Mouse (Mus musculus): ENCODE measurements around the gene Unc13b.

Gene Unc13b

DNA sequence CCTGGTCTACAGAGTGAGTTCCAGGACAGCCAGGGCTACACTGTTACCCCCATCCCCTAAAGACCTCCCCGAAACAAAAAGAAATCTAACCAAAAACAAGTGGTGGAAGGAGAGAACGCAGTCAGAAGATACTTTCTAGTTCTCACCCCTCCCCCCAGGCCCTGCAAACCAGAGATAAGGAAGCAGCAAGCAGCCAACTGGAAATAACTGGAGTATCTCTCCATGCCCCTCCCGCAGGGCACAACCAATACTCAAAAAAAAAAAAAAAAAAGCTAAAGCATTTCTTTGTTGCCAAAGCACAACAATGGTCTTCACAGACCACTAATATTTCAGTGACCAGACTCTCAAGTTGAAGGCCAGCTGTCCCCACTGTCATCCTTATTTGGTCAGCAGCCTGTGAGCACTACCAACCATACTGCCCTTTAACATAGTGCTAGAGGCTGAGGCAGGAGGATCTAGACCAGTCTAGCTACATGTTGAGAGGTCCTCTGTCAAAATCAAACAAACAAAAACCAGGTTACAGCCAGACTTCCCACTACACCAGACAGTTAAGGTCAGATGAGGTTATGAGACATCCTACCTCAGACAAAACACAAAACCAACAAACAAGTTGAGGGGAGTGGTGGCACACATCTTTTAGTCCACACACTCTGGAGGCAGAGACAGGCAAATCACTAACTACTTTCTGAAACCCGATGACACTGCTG, 20.7 kb upstream of the Unc13b start:
- DNase-seq (ENCODE audit: low read depth, low spot score): no peak

DNA sequence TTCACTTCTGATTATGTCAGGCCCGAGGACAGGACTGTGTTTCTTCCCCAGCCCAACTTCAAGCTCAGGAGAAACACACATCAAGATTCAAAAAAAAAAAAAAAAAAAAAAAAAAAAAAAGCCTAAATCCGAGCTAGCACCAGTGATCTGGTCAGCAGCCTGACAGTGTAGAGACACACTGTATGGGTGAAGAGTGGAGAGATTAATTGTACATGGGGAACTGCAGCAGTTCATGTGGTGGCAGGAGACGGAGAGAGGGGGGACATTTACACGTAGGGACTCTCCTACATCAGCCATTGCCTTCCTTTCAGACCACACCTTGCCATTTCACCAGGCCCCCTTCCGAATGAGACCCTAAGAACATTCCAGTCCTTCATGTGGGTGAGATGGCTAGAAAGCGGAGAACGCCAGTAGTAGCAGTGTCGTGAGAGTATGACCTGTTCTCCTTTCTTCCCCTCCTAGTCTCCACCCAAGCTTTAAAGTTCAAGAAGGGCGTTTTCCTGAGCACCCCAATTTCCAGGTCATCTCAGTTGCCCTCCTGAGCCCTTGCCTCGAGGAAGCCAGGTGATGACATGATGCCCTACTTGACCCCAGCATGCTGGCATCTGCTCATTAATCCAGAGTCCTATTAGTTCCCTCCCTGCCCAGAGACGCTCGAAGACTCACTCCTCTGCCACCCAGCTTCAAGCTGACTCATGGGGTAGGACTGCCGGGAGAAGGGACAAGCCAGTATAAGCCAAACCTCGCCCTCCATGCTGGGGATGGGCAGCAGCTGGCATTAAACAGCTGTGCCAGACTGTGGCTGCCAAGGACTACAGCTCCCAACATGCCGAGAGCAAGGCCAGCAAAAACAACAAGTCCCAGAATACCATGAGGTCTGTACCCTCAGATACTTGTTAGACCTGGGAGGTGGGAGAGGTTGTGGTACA, 19.9 kb upstream of the Unc13b start:
- peak; percentile 87 for DNase-seq (ENCODE audit: low read depth, low spot score)

DNA sequence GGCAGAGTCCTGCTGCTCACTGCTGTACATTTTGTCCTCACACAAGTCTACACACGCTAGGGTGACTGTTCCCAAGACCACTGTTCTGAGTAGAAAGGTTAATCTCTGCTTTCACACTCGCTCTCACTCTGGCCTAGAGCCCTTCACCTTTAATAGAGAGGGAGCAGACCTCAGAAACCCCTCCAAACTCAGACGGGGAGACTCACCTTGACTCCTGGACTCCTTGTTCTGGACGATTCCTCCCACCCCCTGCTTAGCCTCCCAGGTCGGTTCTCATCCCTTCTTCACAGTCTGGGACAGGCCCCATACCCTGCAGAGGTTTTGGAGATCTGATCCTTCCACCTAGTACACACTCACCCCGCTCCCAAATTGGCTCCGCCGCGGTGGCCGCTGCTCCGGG, 19.1 kb upstream of the Unc13b start:
- DNase-seq (ENCODE audit: low read depth, low spot score): no peak

DNA sequence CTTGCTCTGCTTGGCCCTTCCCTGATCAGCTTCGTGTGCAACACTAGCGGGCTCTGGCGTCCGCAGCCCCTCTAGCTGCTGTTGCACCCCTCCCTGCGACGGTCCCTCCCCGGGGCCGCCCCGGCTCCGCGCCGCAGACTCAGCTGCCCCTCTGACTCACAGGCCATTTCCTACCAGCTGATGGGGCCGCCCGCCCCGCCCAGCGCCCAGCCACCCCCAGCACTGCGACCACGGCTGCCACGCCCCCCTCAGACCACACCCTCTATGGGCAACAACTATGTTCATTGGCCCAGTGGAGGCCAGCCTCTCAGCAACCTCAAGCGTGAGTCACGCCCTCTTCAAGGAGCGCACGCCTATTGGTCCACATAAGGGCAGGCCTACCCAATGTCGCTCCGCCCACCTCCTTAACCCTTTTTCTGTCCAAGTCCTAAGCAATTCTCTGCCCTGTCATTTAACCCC, 18.6 kb upstream of the Unc13b start:
- peak; percentile 99 for DNase-seq (ENCODE audit: low read depth, low spot score)

DNA sequence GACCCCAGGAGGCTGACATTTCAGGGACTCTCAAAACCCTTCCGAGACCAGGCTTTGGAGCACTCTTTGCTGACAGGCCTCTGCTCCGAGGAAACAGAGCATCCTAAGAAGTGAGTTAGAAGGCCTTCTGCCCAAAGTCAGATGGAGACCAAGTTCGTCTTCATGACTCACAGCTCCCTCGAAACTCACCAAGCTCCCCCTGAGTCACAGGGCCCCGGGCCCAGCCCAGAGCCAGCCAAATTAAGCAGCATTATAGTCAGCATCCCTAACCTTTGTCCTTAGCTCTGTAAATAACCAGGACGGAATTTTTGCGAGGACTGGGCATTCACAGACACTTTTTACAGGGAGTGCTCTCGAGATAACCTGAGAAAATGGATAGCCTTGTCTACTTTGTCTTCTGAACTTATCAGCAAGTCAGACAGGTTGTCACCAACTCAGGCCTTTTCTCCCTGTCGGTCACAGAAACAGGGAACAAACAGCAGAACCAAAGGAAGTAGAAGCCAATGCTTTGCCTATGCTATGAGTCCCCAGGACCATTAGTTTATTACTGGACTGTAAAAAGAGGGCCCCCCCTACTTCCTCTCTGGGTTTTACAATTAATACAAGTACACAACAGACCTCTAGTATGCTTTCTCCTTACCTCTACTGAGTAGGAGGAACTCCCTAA, 17.7 kb upstream of the Unc13b start:
- DNase-seq (ENCODE audit: low read depth, low spot score): peak; percentile 48

DNA sequence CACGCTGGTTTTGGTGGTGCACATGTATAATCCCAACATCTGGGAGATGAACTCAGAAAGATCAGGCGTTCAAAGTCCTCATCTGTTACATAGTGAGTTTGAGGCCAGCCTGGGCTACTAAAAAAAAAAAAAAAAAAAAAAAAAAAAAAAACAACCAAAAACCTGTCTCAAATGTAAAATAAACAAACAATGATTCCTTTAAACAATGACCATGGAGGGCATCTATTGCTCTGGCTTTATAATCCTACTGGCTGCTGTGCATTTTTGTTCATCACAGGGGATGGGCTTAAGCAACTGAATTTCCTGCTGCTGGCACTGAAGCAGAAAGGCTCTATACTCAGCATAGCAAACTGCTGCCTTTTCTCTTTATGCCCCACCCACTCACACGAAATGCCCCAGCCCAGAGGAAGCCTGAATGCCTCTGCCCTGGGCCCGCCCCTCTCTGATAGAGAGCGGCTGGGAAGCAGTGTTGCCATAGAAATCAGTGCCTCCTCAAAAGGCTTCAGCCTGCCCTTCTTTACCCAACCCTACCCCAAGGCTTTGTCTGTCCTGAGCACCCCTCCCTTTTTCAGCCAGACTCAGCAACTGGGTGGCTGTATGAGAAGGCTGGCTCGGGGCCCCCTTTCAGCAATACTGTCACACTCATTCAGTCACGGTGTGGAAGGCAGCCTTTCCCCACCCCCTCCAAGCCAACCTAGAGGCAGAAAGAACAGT, 15.0 kb upstream of the Unc13b start:
- DNase-seq (ENCODE audit: low read depth, low spot score): peak; percentile 75

DNA sequence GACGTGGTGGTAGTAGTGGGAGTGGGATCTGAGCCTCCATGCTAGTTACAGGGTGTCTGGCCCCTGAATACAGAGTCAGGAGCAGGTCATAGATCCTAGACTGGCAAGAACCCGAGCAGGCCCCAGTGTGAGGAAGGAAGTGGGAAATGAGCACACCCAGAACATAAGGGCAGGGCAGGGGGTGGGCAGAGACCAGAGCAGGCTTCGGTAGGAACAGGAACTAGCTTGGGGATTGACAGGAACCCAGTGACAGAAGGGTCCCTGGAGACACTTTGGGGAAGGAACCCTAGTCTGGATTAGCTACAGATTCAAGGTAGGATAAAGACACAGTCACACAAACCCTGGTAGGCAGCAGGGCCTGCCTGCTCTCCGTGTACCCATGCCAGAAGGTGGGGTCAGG, 14.1 kb upstream of the Unc13b start:
- DNase-seq (ENCODE audit: low read depth, low spot score): no peak

DNA sequence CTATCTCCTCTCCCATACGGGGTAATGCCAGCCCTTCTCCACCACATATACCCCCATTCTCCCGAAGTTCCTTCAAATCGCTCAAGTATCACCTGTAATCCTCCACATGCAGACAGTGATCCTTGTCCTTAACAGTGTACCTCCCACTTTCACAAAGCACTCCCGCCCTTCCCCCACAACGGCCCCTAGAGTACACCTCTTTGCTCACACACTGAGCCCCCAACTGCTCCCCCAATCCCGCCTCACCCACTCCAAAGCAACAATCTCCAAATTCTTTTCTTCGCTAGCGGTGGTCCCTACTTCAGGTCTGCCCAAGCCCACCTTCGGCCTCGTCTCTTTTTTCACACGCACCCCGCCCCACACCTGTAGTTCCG, 13.5 kb upstream of the Unc13b start:
- DNase-seq (ENCODE audit: low read depth, low spot score): no peak

DNA sequence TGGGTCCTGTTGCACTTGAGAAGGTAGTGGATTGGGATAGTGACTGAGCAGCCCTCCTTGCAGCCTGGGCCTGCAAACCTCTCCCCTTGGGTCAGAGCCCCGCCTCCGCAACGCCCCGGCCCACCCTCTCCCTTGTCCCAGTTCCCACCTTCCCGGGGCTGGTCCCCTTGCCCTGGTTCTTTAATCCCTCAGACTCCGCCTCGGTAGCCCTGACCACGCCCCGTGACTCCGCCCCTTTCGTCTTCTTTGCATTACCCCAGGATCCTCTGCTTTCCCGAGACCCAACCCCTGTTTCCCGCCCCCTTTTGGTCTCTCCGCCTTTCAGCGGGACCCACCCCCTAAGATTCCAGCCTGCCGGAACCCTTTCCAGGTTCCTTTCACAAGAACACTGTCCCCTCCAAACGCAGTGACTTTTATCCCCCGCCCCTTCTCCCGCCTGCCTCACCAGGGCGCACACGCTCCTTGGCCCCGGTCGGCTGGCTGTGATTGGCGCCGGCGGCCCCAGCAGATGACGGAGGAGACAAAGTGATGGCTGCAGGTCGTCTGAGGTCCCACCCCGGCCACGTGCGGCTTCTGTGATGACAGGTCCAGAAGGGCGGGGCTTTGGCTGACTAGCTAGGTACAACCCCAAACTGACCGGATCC, 13.0 kb upstream of the Unc13b start, which contains the start of gene Fam214b:
Gene Fam214b (minus strand): TSS at position 562 of the 644 bp plus-strand sequence.
- peak; percentile 96 for DNase-seq (ENCODE audit: low read depth, low spot score)

DNA sequence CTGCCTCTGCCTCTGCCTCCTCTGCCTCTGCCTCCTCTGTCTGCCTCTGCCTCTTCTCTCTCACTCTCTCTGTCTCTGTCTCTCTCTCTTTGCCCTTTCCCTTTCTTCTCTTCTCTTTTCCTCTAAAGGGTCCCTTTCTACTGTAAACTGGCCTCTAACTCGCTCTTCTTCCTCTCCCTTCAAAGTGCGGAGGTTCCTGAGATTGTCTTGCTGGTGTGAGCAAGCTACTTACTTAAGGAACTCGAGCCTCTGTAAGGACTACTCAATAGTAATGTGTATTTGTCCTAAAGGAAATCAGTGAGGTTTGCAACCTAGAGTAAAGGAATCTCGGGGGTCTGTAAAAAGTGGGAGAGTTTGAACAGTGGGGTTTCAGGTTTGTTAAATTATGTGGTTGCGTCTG, 12.1 kb upstream of the Unc13b start:
- DNase-seq (ENCODE audit: low read depth, low spot score): no peak

DNA sequence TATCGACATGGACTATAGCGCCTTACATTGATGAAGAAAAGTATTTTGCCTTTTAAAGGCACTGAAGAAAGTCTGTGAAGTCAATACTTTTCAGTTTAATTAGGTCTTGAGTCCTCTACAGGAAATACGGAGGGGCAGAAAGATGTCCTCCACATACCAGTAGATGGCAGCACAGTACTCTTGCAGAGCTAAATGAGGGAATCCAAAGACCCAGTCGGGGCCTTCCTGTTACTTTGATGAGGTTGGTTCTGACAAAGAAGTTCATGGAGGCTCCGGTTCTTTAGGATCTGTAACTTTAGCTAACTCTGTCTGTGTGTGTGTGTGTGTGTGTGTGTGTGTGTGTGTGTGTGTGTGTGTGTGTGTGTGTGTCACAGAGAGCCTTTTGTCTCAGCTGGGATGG, 11.5 kb upstream of the Unc13b start:
- DNase-seq (ENCODE audit: low read depth, low spot score): peak; percentile 93

DNA sequence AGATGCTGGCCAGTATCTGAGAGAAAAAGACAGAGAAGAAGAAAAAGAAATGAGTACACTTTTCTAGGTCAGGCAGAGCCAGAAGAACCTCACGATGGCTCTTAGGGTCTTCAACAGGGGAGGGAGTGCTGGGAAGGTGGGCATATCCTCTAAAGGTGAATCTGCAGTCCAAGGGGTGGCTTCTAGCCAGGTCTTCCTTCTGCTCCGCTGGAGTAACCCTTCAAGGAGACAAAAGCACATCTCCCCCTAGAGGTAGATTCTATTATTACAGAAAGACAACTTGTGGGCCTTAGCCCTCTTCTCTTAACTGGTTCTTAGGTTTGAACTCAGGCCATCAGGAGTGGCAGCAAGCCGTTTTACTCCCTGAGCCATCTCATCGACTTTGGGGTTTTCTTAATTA, 6.1 kb upstream of the Unc13b start:
- peak; percentile 82 for DNase-seq (ENCODE audit: low read depth, low spot score)

DNA sequence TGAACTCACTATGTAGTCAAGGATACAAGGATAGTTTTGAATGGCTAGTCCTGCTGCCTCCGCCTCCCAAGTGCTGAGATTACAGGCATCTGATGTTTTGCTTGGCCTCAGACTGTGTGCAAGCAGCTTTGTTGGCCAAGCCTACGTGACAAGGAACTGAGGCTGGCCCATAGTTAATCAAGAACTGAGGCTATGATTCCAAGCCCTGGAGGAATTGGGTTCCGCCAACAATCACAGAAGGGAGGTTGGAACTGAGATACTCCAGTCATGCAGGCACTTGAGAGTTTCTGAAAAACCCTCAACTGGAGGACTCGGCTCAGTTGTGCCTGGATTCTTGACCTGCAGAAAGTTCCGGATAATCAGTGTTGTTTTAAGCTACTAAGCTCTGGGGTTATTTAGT, 1.1 kb upstream of the Unc13b start:
- DNase-seq (ENCODE audit: low read depth, low spot score): no peak

DNA sequence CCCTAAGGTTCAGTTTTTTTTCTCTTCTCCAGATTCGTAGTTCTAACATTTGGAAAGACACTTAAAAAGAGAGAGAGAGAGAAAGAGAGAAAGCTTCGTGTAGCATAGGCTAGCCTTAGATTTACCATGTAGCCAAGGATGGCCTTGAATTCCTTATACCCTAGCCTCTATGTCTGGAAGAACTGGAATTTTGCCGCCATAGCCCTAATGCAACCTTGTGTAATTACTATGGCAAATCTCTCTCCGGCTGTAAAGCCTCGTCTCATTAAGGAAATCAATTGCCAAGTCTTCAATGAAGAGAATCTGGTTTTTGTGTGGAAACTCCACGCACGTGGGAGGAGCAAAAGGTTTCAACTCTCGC, 381 bp upstream of the Unc13b start:
- no peak for DNase-seq (ENCODE audit: low read depth, low spot score)

DNA sequence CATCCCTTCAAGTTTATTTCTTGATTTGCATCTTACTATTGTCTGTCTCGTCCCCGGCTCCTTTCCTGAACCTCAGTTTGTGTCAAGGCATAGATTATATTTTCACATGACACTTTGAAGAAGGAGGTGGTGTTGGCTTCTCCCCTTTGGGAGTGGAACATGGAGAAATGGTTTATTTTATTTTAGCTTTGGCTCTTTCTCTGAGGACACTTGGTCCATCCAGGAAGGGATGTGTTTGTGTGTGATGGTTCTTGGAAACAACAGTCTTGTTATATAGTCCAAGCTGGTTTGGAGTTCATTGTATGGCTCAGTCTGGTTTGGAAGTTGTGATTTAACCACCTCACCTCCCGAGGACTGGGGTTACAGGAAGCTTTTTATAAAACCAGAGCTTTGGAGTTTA, 944 bp downstream of the Unc13b start:
- DNase-seq (ENCODE audit: low read depth, low spot score): no peak

DNA sequence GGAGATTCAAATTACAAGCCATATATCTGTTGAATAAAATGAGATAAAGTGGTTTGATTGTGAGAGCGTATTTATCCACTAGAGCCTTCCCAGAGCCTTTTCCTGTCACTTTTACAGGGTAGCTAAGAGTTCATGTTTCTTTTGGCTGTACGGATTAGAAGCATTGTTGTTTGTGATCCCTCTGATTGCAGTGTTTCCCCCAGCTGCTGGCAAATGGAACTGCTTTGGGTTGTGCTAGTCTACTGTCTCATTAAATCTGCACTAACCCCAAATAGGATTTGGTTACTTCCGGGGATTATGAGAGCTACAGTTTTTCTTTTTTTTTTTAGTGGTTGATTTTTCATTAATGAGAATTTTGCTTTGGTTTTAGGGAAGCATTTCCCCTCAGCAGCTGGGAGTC, 1.5 kb downstream of the Unc13b start:
- no peak for DNase-seq (ENCODE audit: low read depth, low spot score)

DNA sequence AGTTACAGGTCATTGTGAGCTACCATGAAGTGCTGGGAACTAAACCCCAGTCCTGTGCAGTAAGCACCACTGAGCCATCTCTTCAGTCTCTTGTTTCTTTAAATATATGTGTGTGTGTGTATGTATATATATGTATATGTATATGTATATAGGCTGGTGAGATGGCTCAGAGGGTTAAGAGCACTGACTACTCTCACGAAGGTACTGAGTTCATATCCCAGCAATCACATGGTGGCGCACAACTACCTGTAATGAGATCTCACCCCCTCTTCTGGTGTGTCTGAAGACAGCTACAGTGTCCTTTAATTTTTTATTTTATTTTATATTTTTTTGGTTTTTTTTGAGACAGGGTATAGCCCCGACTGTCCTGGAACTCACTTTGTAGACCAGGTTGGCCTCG, 6.7 kb downstream of the Unc13b start:
- no peak for DNase-seq (ENCODE audit: low read depth, low spot score)

DNA sequence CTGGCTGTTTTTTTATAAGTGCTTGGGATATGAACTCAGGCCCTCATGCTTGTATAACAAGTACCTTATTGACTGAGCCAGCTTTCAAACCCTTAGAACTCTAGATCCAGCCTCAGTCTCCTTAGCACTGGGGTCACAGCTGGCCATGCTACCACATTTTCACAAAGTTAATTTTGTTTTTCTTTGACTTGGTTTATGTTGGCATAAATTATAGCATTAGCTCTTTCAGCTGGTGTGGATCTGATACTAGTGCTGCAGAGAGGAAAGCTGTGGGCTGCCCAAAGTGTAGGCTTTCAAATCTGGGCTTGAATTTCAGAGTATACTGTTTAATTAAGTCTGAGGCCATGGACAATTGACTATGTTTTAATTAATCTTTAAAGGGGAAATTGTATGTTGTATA, 16.2 kb downstream of the Unc13b start:
- peak; percentile 29 for DNase-seq (ENCODE audit: low read depth, low spot score)

DNA sequence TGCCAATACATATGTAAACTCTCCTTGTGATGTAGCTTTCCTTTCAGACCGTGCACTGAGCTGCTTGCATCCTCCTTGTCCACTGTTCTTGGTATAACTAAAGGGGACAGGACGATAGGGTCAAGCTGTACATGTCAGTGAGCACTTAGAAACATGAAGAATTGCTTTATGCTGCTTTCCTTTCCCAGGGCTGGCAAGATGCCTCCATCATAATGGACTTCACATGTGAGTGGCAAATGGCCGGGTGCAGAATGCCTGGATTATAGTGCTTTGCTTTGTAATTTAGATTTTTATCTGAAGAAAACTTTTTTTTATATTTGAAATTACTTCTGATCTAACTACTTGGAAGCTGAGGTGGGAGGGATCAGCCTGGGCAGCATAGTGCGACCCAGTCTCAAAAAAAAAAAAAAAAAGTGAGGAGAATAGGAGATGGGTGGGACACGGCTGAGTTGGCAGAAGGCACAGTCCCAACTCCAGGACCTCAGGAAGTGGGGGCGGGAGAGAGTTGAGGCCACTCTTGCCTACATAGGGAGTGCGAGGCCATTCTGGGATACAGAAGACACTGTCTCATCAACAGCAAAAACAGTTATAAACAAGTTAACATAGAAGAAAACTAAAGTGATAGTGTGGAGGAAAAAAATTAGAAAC, 19.4 kb downstream of the Unc13b start:
- DNase-seq (ENCODE audit: low read depth, low spot score): no peak

DNA sequence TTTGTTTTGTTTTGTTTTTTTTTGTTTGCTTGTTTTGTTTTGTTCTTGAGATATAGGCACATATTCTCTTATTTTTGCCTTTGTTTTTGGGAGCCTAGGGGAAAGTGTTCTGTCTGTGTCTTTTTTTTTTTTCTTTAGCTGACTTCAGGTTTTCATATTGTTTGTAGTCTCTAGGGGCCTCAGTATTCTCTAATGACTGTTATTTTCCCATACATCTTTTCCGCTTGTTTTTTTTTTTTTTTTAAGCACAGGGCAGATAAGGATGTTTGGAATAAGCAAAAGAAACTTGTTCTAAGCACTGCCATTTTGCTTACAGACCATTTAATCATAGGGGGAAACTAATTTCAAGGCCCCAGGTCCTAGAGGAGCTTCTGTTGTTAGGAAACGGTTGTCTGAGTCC, 23.7 kb downstream of the Unc13b start:
- DNase-seq (ENCODE audit: low read depth, low spot score): no peak

DNA sequence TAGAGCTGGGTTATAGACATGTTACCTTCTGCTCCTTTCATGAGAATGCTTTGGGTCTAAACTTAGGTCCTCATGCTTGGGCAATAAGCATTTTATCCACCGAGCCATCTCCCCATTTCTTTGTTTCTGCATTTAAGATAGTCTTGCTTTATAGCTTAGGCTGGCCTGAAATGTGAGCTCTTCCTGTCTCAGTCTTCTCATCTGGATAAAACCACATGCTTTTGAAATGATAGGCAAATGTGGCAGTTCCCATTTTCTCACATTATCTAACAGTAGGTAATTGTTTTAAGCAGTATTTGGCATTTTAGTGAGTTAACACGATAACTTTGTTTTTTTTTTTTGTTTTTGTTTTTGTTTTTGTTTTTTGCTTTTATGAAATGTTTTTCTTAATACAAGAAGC, 31.2 kb downstream of the Unc13b start:
- DNase-seq (ENCODE audit: low read depth, low spot score): no peak

Measured in brain, adult 2 months (tissue).